Mouse (Mus musculus): ENCODE results near the gene Cbx2.

DNA sequence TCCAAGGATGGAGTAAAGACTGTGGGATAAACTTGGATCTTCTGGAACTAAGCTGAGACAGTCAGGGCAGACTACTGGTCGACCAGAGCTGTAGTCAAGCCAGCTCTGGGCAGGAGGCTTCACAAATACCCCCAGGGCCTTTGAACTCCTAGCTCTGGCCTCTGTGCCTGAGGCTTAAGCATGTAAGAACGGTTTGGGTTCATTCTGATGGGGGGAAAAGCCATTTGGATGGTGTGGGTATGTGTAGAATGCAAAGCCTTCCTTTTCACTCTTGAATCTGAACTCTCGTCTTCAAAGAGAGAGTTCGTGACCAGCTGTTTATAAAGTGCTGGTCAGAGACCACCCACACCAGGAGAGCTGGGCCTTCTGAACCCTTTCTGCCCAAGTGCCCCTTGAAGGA, 55.0 kb downstream of the Cbx2 start:
- TF ChIP-seq GATA1 (IDR thresholded peaks at IDR 0.05; ENCODE audit: borderline replicate concordance, low read length) (no peak), FLI1 (IDR thresholded peaks at IDR 0.05; ENCODE audit: low read length) (no peak)

All from megakaryocyte, embryonic 14.5 days (primary cell).